Mouse (Mus musculus) lung, embryonic 15.5 days (tissue): ENCODE results near the gene Omp. TPM values are rescaled to one million over a fixed set of nuclear protein-coding genes. Genes with fewer than 3 reads are reported as not detected.

Source experiments
- ATAC-seq: fragments of 200-750 bp; cut with Nextera tagmentation; 2 replicates; pipeline ENCODE4 v1.8.0; 2017; ENCODE audit warnings: moderate number of reproducible peaks, borderline replicate concordance; ENCODE audit not compliant: low FRiP score, low TSS enrichment; ENCODE audit errors: extremely low read depth
- H3K27ac ChIP-seq: fragments of 300-500 bp; sonication (generic); 2 replicates; pipeline ENCODE4 v1.5.1; 2015; ENCODE audit warnings: moderate library complexity, mild to moderate bottlenecking, inconsistent platforms
- H3K27me3 ChIP-seq: fragments of 300-500 bp; sonication (generic); 2 replicates; pipeline ENCODE4 v1.6.1; 2015; ENCODE audit warnings: inconsistent platforms
- H3K36me3 ChIP-seq: fragments of 300-500 bp; sonication (generic); 2 replicates; pipeline ENCODE4 v1.6.1; 2015; ENCODE audit warnings: inconsistent platforms
- H3K4me1 ChIP-seq: fragments of 300-500 bp; sonication (generic); 2 replicates; pipeline ENCODE4 v1.6.1; 2015; ENCODE audit warnings: inconsistent platforms
- H3K4me2 ChIP-seq: fragments of 300-500 bp; sonication (generic); 2 replicates; pipeline ENCODE4 v1.6.1; 2015; ENCODE audit warnings: inconsistent platforms, mild to moderate bottlenecking, moderate library complexity
- H3K4me3 ChIP-seq: fragments of 300-500 bp; sonication (generic); 2 replicates; pipeline ENCODE4 v1.5.1; 2015; ENCODE audit warnings: mild to moderate bottlenecking, inconsistent platforms
- H3K9ac ChIP-seq: fragments of 300-500 bp; sonication (generic); 2 replicates; pipeline ENCODE4 v1.6.1; 2015; ENCODE audit warnings: inconsistent platforms
- H3K9me3 ChIP-seq: fragments of 300-500 bp; sonication (generic); 2 replicates; pipeline ENCODE4 v1.6.1; 2016; ENCODE audit warnings: inconsistent platforms
- WGBS: fragments of 180-500 bp; shearing (Covaris S2); methylation state at CpG from one replicate; pipeline ENCODE4 v1.1.7; 2015; 5-methylcytosine and 5-hydroxymethylcytosine counted together
- polyA plus RNA-seq: library from polyadenylated mRNA; unstranded; fragments of >200 nt; fragmentation: Nextera tagmentation; extraction: Ambion mirVana; gene quantifications from 2 replicates; pipeline ENCODE4 v1.2.1, GENCODE M21; 2015

Omp gene
- polyA plus RNA-seq, 1 experiment from 2014 or later, result 0.20 TPM

DNA sequence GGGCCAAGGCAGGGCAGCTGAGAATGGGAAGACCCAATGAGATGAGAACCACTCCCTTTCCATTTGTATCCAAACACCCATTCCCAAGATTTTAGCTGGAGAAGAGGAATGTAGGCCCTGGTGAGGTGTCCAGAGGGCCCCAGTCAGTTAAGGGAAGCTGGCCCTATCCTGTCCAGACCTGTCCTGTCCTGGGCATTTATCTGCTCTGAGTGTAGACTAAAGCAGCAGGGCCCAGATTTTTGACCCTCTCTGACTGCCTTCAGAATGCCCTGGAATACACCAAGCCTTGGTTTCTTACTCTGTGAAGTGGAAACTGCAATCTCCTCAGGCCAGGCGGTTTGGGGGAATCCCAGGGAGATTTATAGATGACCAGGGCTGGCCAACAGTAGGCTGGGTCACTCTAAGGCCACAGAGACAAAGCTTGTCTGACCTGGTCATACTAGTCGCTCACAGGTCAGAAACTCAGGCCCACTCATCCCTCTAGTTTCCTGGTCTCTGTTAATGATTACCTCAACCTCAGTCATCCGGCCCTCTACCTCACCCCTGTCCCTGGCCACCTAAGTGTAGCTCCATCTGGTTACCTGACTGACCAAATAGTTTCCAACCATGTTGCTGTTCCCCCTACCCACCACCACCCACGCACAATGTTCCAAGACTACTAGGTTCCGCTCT lies 33.4 kb upstream of the Omp start:
- WGBS, result 74% methylated on average over 5 of the region's 5 CpGs

DNA sequence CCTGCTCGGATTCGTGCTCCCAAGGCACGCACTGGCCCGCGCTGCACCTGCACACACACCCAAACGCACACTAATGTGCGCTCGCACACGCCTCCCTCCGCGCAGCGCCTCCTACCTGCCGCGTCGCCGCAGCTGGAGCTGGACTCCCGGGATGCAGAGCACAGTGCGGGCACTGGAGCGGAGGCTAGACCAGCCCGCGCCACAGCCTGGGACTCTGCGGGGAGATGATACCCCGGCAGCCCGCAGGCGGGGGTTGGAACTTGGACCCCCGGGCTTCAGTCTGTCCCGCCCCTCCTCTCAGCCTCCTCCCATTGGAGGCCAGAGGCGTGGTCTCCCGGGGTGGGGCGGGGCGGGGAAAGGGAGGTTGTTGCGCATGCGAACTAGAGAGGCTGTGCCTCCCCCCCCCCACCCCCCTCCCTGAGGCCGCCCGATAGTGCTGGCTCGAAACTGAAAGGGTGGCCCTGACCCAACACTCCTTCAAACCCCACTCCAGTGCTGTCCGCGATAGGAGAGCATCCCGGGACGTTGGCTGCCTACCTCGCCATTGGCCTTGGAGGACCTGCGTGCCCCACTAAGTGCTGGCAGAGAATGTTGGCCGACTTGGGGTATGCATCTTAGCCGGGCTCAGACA lies 32.7 kb upstream of the Omp start, which contains the start of gene Capn5:
Capn5 (minus strand) TSS at position 346 of the 631 bp plus-strand sequence.
- Histone ChIP-seq H3K4me2 (peak within 1 kb of the TSS; percentile 90), H3K9ac (peak within 1 kb of the TSS; percentile 74), H3K36me3 (no peaks in the 10 kb centered on the region), H3K4me1 (peaks cover 21% of the 10 kb centered on the region), H3K4me3 (peak within 1 kb of the TSS; percentile 97), H3K9me3 (no peaks in the 10 kb centered on the region), H3K27ac (peak within 1 kb of the TSS; percentile 72), H3K27me3 (no peaks in the 10 kb centered on the region; the same call in 1 of the 2 replicates)
- peak; percentile 86 for ATAC-seq
- WGBS, result 2% methylated on average over 43 of the region's 44 CpGs

More for the DNA sequence above, 33.4 kb upstream of the Omp start:
- Histone ChIP-seq H3K9ac (peak overlapping the region; percentile 46), H3K4me1 (peaks cover 21% of the 10 kb centered on the region), H3K36me3 (no peaks in the 10 kb centered on the region), H3K4me3 (peak overlapping the region; percentile 97), H3K9me3 (no peaks in the 10 kb centered on the region), H3K4me2 (peak overlapping the region; percentile 90), H3K27me3 (no peaks in the 10 kb centered on the region; the same call in 1 of the 2 replicates), H3K27ac (peak overlapping the region; percentile 55)
- peak; percentile 25; the same call in 1 of the 2 replicates for ATAC-seq

DNA sequence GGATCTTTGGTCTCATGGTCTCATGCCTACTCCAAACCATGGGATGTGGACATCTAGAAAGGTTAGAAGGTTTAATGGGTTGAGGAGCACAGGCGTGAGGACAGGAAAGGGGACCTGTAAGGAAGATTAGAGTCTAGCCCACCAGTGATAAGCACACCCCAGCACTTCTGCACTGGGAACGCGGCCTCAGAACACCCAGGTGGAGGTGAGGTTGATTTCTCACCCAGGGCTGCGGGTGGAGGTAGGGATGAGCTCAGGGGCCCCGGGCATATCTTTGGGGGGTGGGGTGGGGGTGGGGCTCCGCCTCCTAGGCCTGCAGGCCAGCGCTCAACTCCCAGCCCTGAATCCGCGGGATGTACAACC lies 32.2 kb upstream of the Omp start:
- Histone ChIP-seq H3K9ac (peak overlapping the region; percentile 74), H3K9me3 (no peaks in the 10 kb centered on the region), H3K36me3 (no peaks in the 10 kb centered on the region), H3K27ac (peak overlapping the region; percentile 72), H3K4me3 (peak overlapping the region; percentile 97), H3K27me3 (no peaks in the 10 kb centered on the region; the same call in 1 of the 2 replicates), H3K4me1 (peaks cover 22% of the 10 kb centered on the region), H3K4me2 (peak overlapping the region; percentile 90)
- WGBS, result 3% methylated on average over 9 of the region's 9 CpGs
- ATAC-seq, result no peak

DNA sequence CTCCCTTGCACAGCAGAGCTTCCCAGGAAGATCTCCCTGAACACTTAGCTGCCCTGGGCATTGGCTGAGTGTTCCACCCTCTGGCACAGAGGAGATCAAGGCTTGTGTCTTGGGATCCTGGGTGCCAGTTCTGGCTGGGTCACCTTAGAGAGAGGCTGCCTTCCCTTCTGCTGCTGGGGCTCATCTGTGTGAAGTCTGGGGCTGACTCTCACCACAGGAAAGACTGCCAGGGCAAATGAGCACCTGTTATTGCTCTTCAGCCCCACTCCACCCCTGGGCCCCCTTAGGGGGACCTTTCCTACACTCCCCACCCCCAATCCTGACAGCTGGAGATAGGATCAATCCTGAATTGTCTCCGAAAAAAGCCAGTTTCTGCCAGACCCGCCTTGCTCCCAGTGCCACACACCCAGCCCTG lies 31.8 kb upstream of the Omp start:
- H3K36me3 ChIP-seq, result no peaks in the 10 kb centered on the region
- H3K27me3 ChIP-seq, result no peaks in the 10 kb centered on the region; the same call in 1 of the 2 replicates
- no peaks in the 10 kb centered on the region for H3K9me3 ChIP-seq
- H3K4me3 ChIP-seq, result peak overlapping the region; percentile 97
- 0 out of 2 replicates have a peak overlapping the region, but pooled peaks have one; percentile 74 for H3K9ac ChIP-seq
- ATAC-seq, result no peak
- 47% methylated on average over 2 of the region's 2 CpGs for WGBS
- peaks cover 23% of the 10 kb centered on the region for H3K4me1 ChIP-seq
- no peak overlapping the region for H3K27ac ChIP-seq
- H3K4me2 ChIP-seq, result peak overlapping the region; percentile 90

DNA sequence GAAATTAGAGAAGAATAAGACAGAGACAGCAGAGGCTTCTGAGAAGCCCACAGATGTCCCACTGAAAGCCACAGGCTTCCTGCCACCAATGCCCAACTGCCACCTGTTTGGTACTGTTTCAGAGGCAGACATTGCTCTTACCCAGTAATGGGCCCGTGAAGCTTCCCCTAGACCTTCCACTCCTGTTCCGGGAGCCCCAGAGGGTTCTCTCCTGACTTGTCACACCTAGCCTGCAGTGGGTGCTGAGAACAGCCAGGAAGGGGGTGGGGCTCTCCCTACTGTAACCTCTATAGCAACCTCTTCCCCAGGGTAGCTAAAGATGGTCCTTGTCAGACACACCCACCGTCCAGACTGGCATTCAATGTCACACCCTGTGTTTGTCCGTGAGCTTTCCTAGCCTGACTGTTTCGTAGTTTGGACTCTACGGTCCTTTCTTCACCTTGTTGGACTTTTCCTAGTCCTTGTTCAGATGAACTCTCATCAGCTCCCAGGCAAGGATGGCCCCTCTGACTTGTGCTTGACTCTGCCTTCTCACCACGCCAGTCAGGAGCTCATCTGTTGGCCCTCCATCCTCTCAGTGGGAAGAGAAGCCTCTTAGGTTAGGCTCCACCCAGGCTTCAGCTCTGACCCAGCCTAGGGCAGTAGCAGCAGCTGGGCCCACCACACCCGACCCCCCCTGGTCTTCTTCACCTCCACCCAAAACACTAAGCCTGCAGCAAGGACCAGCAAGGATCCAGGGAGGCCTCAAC lies 31.2 kb upstream of the Omp start:
- Histone ChIP-seq H3K4me2 (peak overlapping the region; percentile 90), H3K36me3 (no peaks in the 10 kb centered on the region), H3K27ac (no peak overlapping the region), H3K4me1 (peaks cover 29% of the 10 kb centered on the region), H3K4me3 (peak overlapping the region; percentile 97; the same call in 1 of the 2 replicates), H3K27me3 (no peaks in the 10 kb centered on the region; the same call in 1 of the 2 replicates), H3K9me3 (no peaks in the 10 kb centered on the region), H3K9ac (no peak overlapping the region)
- ATAC-seq, result no peak
- 62% methylated on average over 8 of the region's 8 CpGs for WGBS

DNA sequence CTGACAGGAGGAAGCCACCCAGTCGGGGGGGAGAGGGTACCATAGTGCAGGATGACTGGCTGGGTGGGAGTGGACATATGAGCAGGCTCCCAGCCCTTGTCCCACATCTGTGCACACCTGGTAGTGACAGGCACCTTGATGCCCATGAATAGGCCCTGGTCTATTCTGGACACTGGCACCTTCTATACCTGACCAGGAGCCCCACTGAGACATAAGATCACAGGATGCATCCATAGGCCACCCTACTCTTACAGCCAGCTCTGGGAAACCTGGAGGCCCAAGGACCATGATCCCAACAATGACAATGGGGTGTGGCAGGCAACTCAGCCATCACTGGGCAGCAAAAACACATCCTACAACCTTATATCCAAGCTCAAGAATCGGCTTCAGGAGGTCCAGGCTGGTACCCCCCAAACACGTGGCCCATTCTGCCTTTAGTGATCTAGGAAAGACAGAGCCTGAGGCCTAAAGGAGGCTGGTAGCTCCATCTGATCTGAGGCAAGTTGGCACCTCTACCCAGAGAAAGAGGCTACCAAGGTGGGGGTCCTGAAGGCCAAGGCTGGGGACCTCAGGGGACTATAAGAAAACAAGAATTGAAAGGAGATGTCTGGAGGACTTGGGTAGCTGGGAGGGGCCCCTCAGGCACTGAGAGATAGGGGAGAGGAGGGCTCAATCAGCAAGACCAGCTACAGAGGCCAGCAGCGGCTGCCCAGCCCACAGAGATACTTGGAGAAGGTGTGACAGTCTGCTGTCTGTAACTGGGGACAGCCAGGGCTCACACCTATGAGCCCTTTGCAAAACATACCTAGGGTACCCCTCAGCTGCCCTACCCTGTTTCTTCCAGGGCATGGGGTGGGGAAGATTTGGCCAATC lies 29.8 kb upstream of the Omp start:
- Histone ChIP-seq H3K4me2 (no peak overlapping the region), H3K36me3 (no peaks in the 10 kb centered on the region), H3K4me3 (no peak overlapping the region), H3K9me3 (no peaks in the 10 kb centered on the region), H3K4me1 (peaks cover 40% of the 10 kb centered on the region), H3K27me3 (no peaks in the 10 kb centered on the region; the same call in 1 of the 2 replicates), H3K27ac (no peak overlapping the region), H3K9ac (no peak overlapping the region)
- WGBS, result 63% methylated on average over 4 of the region's 4 CpGs
- no peak for ATAC-seq

DNA sequence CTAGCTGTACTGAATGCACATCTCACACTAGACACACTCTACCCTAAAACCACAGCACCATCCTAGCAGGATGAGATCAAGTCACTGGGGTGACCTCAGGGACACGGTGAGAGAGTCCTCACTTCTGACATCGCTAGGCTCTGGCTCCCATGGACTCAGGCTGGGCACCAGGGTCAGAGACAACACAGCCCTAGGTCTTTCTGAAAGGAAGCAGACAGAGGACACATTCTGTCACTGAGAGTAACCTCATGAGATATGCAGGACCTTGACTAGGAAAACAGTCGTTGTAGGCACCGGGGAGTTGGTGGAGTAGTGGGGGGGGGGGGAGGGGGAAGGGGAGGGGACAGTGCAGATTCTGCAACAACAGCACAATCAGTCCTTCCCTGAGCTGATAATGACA lies 28.1 kb upstream of the Omp start:
- H3K9ac ChIP-seq, result no peak overlapping the region
- no peaks in the 10 kb centered on the region for H3K36me3 ChIP-seq
- no peaks in the 10 kb centered on the region for H3K9me3 ChIP-seq
- H3K4me1 ChIP-seq, result peaks cover 35% of the 10 kb centered on the region
- 29% methylated on average over 4 of the region's 4 CpGs for WGBS
- ATAC-seq, result no peak
- no peak overlapping the region for H3K4me3 ChIP-seq
- no peaks in the 10 kb centered on the region; the same call in 1 of the 2 replicates for H3K27me3 ChIP-seq
- H3K4me2 ChIP-seq, result no peak overlapping the region
- H3K27ac ChIP-seq, result no peak overlapping the region

DNA sequence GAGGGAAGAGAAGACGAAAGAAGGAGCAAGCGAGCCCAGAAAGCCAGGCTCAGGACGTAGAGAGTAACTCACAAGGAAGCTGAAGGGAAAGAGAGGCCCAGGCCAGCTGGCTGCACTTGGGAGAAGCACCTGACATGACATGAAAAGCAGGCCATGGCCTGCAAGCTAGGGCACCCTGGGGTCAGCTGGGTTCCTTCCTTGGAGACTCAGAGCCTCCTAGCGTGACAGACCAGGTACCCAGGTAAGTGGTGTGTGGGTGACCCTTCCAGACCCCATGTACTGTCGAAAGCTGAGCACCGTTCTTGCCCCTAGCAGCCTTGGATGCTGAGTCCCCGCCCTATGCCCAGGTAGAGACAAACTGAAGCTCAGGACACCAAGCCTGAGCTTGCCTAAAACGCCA lies 27.4 kb upstream of the Omp start:
- no peak overlapping the region for H3K4me2 ChIP-seq
- no peak overlapping the region for H3K9ac ChIP-seq
- H3K27ac ChIP-seq, result no peak overlapping the region
- H3K36me3 ChIP-seq, result no peaks in the 10 kb centered on the region
- no peak for ATAC-seq
- no peaks in the 10 kb centered on the region for H3K9me3 ChIP-seq
- H3K27me3 ChIP-seq, result no peaks in the 10 kb centered on the region; the same call in 1 of the 2 replicates
- peaks cover 31% of the 10 kb centered on the region for H3K4me1 ChIP-seq
- WGBS, result 75% methylated on average over 8 of the region's 8 CpGs
- H3K4me3 ChIP-seq, result no peak overlapping the region

DNA sequence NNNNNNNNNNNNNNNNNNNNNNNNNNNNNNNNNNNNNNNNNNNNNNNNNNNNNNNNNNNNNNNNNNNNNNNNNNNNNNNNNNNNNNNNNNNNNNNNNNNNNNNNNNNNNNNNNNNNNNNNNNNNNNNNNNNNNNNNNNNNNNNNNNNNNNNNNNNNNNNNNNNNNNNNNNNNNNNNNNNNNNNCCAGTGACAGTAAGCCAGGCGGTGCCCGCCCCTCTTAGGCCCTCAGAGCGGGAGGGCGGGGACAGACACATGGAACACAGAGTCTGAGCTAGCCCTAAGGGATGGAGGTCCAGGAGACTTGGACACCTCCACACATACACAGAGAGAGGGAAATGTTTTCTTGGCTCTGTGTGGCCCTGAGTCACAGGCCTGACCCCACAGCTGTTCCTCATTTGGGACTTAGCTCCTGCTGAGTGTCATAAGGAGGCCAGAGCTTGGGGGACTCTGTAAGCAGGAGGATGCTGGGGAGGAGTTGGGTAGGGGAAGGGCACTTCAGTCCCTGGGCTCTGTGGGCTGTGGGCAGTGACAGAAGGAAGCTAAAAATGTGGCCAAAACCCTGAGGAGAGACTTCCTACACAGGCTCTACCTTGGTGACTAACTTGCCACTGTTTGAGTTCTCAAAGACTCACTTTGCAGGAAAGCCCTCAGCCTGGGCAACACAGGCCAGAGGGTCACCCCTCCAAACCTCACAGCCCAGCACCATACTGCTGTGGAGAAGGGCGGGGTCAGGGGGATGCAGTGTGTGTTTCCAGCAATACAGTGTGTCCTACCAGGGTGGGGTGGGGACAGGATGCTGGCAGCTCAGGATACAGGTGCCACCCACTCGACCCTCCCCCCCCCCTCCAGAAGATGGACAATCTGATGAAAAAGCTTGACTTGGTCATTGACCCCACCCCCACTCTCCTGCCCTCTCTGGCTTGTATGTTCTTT lies 26.1 kb upstream of the Omp start:
- Histone ChIP-seq H3K4me2 (no peak overlapping the region), H3K4me3 (no peak overlapping the region), H3K27me3 (no peaks in the 10 kb centered on the region), H3K4me1 (peaks cover 21% of the 10 kb centered on the region), H3K36me3 (no peaks in the 10 kb centered on the region), H3K9ac (0 out of 2 replicates have a peak overlapping the region, but pooled peaks have one; percentile 3), H3K9me3 (no peaks in the 10 kb centered on the region), H3K27ac (peak overlapping the region; percentile 12; the same call in 1 of the 2 replicates)
- peak; percentile 70; the same call in 1 of the 2 replicates for ATAC-seq
- WGBS, result 55% methylated on average over 6 of the region's 6 CpGs

DNA sequence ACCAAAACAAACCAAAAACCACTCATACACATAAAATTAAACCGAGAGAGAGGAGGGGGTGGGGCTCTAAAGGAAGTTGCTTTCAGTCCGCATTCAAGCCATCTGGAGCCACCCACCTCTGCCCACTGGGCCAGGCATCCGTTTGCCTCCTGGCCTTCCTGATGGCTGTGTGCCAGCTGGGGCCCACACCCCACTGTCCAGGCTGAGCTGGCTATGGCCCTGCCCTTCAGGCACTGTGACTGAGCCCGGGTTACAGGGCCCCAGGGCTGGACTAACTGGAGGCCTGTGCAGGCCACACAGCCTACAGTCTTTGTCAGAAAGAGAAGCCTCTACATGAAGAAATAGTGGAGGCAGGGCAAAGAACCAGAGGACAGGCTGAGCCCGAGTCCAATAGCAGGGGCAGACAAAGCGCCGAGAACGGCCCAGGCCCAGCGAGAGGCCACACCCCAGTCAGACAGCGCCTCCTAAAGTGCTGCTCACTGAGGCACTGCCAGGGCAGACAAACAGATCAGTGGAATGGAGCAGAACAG lies 19.8 kb upstream of the Omp start:
- Histone ChIP-seq H3K27me3 (no peaks in the 10 kb centered on the region), H3K4me3 (no peak overlapping the region), H3K4me2 (no peak overlapping the region; the same call in 1 of the 2 replicates), H3K27ac (peak overlapping the region; percentile 82), H3K9ac (no peak overlapping the region; the same call in 1 of the 2 replicates), H3K4me1 (peaks cover 48% of the 10 kb centered on the region), H3K9me3 (no peaks in the 10 kb centered on the region), H3K36me3 (no peaks in the 10 kb centered on the region)
- WGBS, result 39% methylated on average over 10 of the region's 10 CpGs
- peak; percentile 45 for ATAC-seq
